Mouse (Mus musculus) lung, postnatal 14 days (tissue): Measurements from ENCODE around the gene Cct7.

Source experiments
- DNase-seq: peaks from one replicate; pipeline ENCODE4 v3.0.0; 2021

Cct7 gene

GRCm38 (mm10) chr6:85504908-85505307, 53.6 kb downstream of the Cct7 start:
- no peak for DNase-seq

- DNase-seq: no peak
Measured at GRCm38 (mm10) chr6:85508602-85509001, 57.3 kb downstream of the Cct7 start.

DNA sequence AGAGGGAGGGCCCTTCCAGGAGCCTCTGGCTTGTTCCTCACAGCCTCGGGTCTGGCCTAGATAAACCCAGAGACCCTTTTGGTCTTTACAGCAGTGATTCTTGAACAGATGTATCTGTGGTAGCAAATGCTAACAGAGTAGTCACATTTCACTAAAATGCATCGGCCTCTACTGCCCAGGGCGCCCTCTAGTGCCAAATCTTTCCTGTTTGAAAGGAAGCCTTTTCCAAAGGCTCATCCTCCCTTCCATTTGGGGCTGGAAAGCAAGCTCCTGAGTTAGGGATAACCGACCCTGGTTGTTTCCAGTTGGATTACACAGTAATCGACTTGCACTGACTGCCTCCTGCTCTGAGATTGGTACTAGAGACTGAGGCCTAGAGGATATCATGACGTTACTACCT, 59.2 kb downstream of the Cct7 start:
- DNase-seq: peak; percentile 44

DNA sequence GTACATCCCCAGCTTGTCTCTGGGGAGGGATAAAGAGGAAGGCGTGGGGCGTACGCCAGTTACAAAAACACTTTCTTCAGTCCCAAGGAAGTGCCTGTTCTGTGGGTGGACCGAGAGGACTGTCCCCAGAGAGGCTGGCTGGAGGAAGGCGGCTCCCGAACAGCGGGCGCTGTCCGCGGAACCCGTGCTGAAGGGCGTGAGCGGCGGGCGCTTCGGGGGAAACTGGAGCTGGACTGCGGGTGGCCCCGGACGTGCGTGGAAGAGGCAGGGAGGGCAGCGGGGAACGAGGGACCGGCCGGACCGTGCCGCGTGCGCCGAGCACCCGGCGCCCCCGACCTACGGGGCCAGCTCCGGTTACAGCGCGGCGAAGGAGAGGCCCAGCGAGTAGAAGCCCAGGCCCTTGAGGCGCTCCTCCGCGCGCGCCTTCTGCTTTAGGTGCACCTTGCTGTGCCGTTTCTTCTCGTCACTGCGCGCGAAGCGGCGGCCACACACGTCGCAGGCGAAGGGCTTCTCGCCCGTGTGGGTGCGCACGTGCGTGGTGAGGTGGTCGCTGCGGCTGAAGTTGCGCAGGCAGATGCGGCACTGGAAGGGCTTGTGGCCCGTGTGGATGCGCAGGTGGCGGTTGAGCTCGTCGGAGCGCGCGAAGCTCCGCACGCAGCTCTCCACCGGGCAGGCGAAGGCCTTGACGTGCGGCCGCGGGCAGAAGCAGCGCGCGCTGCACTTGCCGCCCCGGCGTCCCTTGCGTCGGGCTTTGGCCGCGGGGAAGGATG, 60.2 kb downstream of the Cct7 start:
- DNase-seq: peak; percentile 49

- no peak for DNase-seq
Measured at GRCm38 (mm10) chr6:85512056-85512440, 60.7 kb downstream of the Cct7 start.

DNA sequence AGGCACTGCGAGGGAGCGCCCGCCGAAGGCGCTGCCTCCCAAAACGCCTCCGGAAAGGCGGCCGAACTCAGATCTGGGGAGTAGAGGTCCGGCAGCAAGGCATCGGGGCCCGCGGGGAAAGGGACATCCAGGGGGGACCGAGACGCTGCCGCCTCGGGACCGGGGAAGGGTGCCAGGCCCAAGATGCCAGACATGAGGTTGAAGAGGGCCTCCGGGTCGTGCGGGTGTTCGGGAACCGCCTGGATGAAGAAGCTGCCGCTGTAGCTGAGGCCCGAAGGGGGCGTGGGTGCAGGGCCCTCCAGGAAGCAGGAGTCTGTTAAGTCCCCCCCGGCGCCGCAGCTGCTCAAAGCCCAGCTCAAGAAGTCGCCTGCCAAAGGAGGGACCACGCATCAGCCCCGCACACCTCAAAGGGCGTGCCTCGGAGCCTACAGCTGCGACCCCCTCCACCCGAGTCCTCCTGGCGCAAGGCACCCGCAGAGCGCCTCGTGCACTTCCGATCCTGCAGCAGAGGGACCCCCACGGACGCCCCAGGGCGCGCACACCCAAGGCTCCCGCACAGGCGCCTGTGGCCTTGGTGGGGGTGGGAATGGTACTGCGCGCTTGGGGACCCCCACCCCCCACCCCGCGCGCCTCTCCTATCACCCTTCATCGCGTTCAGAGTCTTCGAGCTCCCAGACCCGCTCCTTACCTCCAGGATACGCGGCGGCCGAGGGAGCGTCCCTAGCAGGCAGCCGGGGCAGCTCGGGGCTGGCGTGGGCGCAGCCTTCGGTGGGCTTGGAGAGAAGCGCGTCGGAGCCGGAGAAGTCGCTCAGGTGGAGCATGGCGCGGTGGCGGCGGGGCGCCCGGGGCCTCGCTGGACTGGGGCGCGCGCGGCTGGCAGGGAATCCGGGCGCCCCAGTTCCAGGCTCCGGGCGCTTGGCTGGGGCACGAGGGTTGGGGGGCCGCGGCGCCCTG, 61.5 kb downstream of the Cct7 start:
- DNase-seq: no peak

DNA sequence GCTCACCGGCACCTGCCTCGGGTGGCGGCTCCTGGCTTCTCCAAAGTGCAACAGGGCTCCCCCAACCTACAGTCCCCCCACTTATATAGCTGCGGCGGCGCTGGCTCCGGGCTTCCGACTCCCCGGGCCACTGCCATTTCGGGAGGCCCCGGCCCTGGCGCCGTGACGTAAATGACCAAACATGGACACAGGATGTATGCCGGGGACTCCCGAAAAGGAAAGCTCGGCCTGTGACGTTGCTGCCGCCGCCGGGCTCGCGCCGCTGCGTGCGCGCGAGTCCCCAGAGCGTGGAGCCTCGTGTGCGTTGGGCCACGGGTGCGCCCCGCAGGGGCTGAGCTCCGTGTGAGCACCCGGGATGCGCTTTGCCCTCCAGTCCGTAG, 62.2 kb downstream of the Cct7 start, which contains the start of gene Egr4:
Gene Egr4 (minus strand): TSS at position 59 of the 380 bp plus-strand sequence.
- DNase-seq: peak; percentile 8

- DNase-seq: no peak
Measured at GRCm38 (mm10) chr6:85515941-85516340, 64.6 kb downstream of the Cct7 start.
